Mouse (Mus musculus) cortical plate, adult 2 months (tissue): ENCODE measurements at regions not wholly inside any gene's neighbourhood (a gene's known extent, or its start where the extent isn't known, plus 50 kb on each side); places are given as distances from the start of the nearest gene placed in this dataset.

ENCODE experiments used
- CTCF ChIP-seq: fragments of 200-500 bp; IDR thresholded peaks from 2 replicates; pipeline ENCODE4 v1.5.1; 2011; ENCODE audit warnings: mild to moderate bottlenecking, control low read depth, low read length; ENCODE audit not compliant: insufficient read depth; ENCODE audit errors: extremely low read depth
- POLR2A ChIP-seq: fragments of 200-500 bp; IDR thresholded peaks from 2 replicates; pipeline ENCODE4 v1.6.1; 2011; ENCODE audit warnings: mild to moderate bottlenecking, low read length, control low read depth; ENCODE audit not compliant: insufficient read depth; ENCODE audit errors: extremely low read depth

DNA sequence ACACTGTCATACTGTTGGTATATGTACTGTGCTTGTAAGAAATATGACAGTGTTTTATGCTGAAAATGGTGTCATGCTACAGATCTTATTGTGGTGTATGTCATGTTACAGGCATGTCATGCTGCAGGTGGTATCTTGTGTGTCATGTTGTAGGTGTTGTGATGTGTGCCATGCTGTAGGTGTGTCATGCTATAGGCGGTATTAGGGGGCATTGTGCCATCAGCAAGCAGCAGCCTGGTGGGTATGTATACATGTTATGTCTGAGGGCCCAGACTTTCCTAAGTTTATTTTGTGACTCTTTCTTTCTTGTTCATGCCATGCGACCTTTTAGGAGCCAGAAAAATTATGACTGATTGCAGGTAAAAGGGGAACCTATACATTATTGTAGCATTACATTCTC, 134.7 kb upstream of the Foxa2 start:
- TF ChIP-seq POLR2A: no peak
- TF ChIP-seq CTCF: no peak
